Comparison of ENCODE assay signal across 8 mouse cellular contexts in genomic region chr15:98933004-98933671, GRCm38 (mm10). TPM values are rescaled to one million over a fixed set of nuclear protein-coding genes. Genes with fewer than 3 reads are reported as not detected.
DNase-seq lines count a peak whose midpoint lies in the region; ATAC-seq and TF ChIP-seq lines count a peak whose summit lies in the region.
"Not testable (repeated sequence)": the region's sequence is repeated elsewhere in the genome, so short reads cannot be mapped to it uniquely, and the experiment has no call there.

No protein-coding gene starts in this region.

- peak overlapping the region; percentile 90 for H3K9ac ChIP-seq in embryonic facial prominence, embryonic 15.5 days
- peak overlapping the region; percentile 97 for H3K9ac ChIP-seq in heart, embryonic 12.5 days
- H3K9ac ChIP-seq in intestine, embryonic 15.5 days: peak overlapping the region; percentile 88
- peak overlapping the region; percentile 96 for H3K9ac ChIP-seq in liver, embryonic 11.5 days (ENCODE audit: low read depth, low read length)
- H3K9ac ChIP-seq in midbrain, embryonic 14.5 days (replicated peaks; ENCODE audit: low read length): peak overlapping the region; percentile 84
- H3K9ac ChIP-seq in stomach, postnatal 0 days (ENCODE audit: low read length): peak overlapping the region; percentile 66

- not testable (repeated sequence) for H3K9me3 ChIP-seq in embryonic facial prominence, embryonic 15.5 days (replicated peaks); heart, embryonic 12.5 days (replicated peaks); intestine, embryonic 15.5 days; liver, embryonic 11.5 days (ENCODE audit: control insufficient read depth, low read length); midbrain, embryonic 14.5 days (ENCODE audit: control insufficient read depth, low read length); stomach, postnatal 0 days (ENCODE audit: control insufficient read depth, low read length)

- H3K4me3 ChIP-seq in embryonic facial prominence, embryonic 15.5 days (replicated peaks): peak overlapping the region; percentile 84
- H3K4me3 ChIP-seq in heart, embryonic 12.5 days: peak overlapping the region; percentile 84
- peak overlapping the region; percentile 78 for H3K4me3 ChIP-seq in intestine, embryonic 15.5 days (replicated peaks)
- H3K4me3 ChIP-seq in liver, embryonic 11.5 days (ENCODE audit: low read depth, low read length): peak overlapping the region; percentile 84
- peak overlapping the region; percentile 73 for H3K4me3 ChIP-seq in midbrain, embryonic 14.5 days (replicated peaks; ENCODE audit: low read depth, low read length)
- H3K4me3 ChIP-seq in stomach, postnatal 0 days (ENCODE audit: low read depth, low read length): peak overlapping the region; percentile 71

- not testable (repeated sequence) for TF ChIP-seq EP300 in stomach, postnatal 0 days (optimal IDR thresholded peaks at IDR 0.05)

- H3K27me3 ChIP-seq in embryonic facial prominence, embryonic 15.5 days; heart, embryonic 12.5 days (replicated peaks); intestine, embryonic 15.5 days (replicated peaks); liver, embryonic 11.5 days (replicated peaks; ENCODE audit: control insufficient read depth, insufficient read depth, low read length); midbrain, embryonic 14.5 days (ENCODE audit: control insufficient read depth, insufficient read depth, low read length); stomach, postnatal 0 days (ENCODE audit: control insufficient read depth, insufficient read depth, low read length): not testable (repeated sequence)

- peaks cover 14% of the 10 kb centered on the region; the same call in 1 of the 2 replicates for H3K36me3 ChIP-seq in embryonic facial prominence, embryonic 15.5 days
- peaks cover 15% of the 10 kb centered on the region for H3K36me3 ChIP-seq in heart, embryonic 12.5 days
- H3K36me3 ChIP-seq in intestine, embryonic 15.5 days; liver, embryonic 11.5 days (ENCODE audit: control insufficient read depth, insufficient read depth, low read length); stomach, postnatal 0 days (ENCODE audit: control insufficient read depth, insufficient read depth, low read length): not testable (repeated sequence)
- peaks cover 18% of the 10 kb centered on the region for H3K36me3 ChIP-seq in midbrain, embryonic 14.5 days (ENCODE audit: control insufficient read depth, insufficient read depth, low read length)

- peak overlapping the region; percentile 100 for H3K27ac ChIP-seq in embryonic facial prominence, embryonic 15.5 days (replicated peaks)
- peak overlapping the region; percentile 99 for H3K27ac ChIP-seq in heart, embryonic 12.5 days (ENCODE audit: poor library complexity, severe bottlenecking)
- H3K27ac ChIP-seq in intestine, embryonic 15.5 days: peak overlapping the region; percentile 99
- peak overlapping the region; percentile 99 for H3K27ac ChIP-seq in liver, embryonic 11.5 days (ENCODE audit: low read depth, low read length)
- H3K27ac ChIP-seq in midbrain, embryonic 14.5 days (replicated peaks; ENCODE audit: low read depth, low read length): peak overlapping the region; percentile 98
- peak overlapping the region; percentile 53 for H3K27ac ChIP-seq in stomach, postnatal 0 days (replicated peaks)

- TF ChIP-seq CTCF in stomach, postnatal 0 days (IDR thresholded peaks at IDR 0.05; ENCODE audit: low read depth): not testable (repeated sequence)

- H3K4me1 ChIP-seq in embryonic facial prominence, embryonic 15.5 days: peaks cover 27% of the 10 kb centered on the region
- peaks cover 19% of the 10 kb centered on the region; the same call in 1 of the 2 replicates for H3K4me1 ChIP-seq in heart, embryonic 12.5 days (replicated peaks)
- H3K4me1 ChIP-seq in intestine, embryonic 15.5 days (replicated peaks): peaks cover 11% of the 10 kb centered on the region
- H3K4me1 ChIP-seq in liver, embryonic 11.5 days (replicated peaks; ENCODE audit: control insufficient read depth, insufficient read depth, low read length): peaks cover 17% of the 10 kb centered on the region
- peaks cover 16% of the 10 kb centered on the region for H3K4me1 ChIP-seq in midbrain, embryonic 14.5 days (ENCODE audit: control insufficient read depth, insufficient read depth, low read length)
- H3K4me1 ChIP-seq in stomach, postnatal 0 days (replicated peaks; ENCODE audit: control insufficient read depth, insufficient read depth): not testable (repeated sequence)

- ATAC-seq in embryonic facial prominence, embryonic 15.5 days (ENCODE audit: insufficient number of reproducible peaks, low FRiP score, low TSS enrichment, low read depth); heart, embryonic 12.5 days (ENCODE audit: insufficient number of reproducible peaks, low FRiP score); liver, embryonic 11.5 days (replicated peaks; ENCODE audit: low FRiP score); midbrain, embryonic 14.5 days (ENCODE audit: low FRiP score, low TSS enrichment); stomach, postnatal 0 days (ENCODE audit: low FRiP score, low TSS enrichment): not testable (repeated sequence)
- 0 out of 2 replicates have a peak, but pooled peaks have one; percentile 15 for ATAC-seq in intestine, embryonic 15.5 days

- 6% methylated on average over 8 of the region's 9 CpGs for WGBS in embryonic facial prominence, embryonic 15.5 days
- 7% methylated on average over 8 of the region's 9 CpGs for WGBS in heart, embryonic 12.5 days
- WGBS in intestine, embryonic 15.5 days: 3% methylated on average over 8 of the region's 9 CpGs
- WGBS in liver, embryonic 11.5 days: 17% methylated on average over 8 of the region's 9 CpGs
- 7% methylated on average over 8 of the region's 9 CpGs for WGBS in midbrain, embryonic 14.5 days
- WGBS in stomach, postnatal 0 days: under 1% methylated on average over 8 of the region's 9 CpGs

- peak; percentile 41 for DNase-seq in ES-CJ7 (ENCODE audit: low read depth, low spot score)
- DNase-seq in cerebellum, adult 18-20 months: peak; percentile 43 to 57
- not testable (repeated sequence) for DNase-seq in liver, embryonic 11.5 days (ENCODE audit: low spot score); midbrain, embryonic 14.5 days; stomach, postnatal 0 days (ENCODE audit: low spot score)

- H3K4me2 ChIP-seq in embryonic facial prominence, embryonic 15.5 days (replicated peaks): peak overlapping the region; percentile 90
- H3K4me2 ChIP-seq in heart, embryonic 12.5 days: peak overlapping the region; percentile 84
- peak overlapping the region; percentile 90 for H3K4me2 ChIP-seq in intestine, embryonic 15.5 days (replicated peaks)
- H3K4me2 ChIP-seq in liver, embryonic 11.5 days: peak overlapping the region; percentile 99
- H3K4me2 ChIP-seq in midbrain, embryonic 14.5 days (ENCODE audit: low read length): peak overlapping the region; percentile 86
- peak overlapping the region; percentile 79 for H3K4me2 ChIP-seq in stomach, postnatal 0 days (replicated peaks; ENCODE audit: low read depth)

RNA-seq across cellular contexts. Expression of gene Tuba1b, which starts 1.2 kb away (rescaled TPM):
- 1,427 and 1,514 TPM in 2 replicates for polyA plus RNA-seq in embryonic facial prominence, embryonic 15.5 days (2015; fragmentation: Nextera tagmentation; extraction: Ambion mirVana)
- polyA plus RNA-seq in heart, embryonic 12.5 days (2016; fragmentation: Nextera tagmentation; extraction: Ambion mirVana): 1,481 and 1,517 TPM in 2 replicates
- polyA plus RNA-seq in intestine, embryonic 15.5 days (2015; fragmentation: Nextera tagmentation; extraction: Ambion mirVana): 1,296 and 1,330 TPM in 2 replicates
- polyA plus RNA-seq in liver, embryonic 11.5 days (2014; fragmentation: Nextera tagmentation; extraction: Ambion mirVana): 1,854 and 2,015 TPM in 2 replicates
- polyA plus RNA-seq in midbrain, embryonic 14.5 days (2014; fragmentation: Nextera tagmentation; extraction: Ambion mirVana): 1,095 and 1,120 TPM in 2 replicates
- 470 and 552 TPM in 2 replicates for polyA plus RNA-seq in stomach, postnatal 0 days (2015; fragmentation: Nextera tagmentation; extraction: Ambion mirVana)

RNA-seq across cellular contexts. Expression of gene Lmbr1l, which starts 15.1 kb away (rescaled TPM):
- 21.7 and 22.0 TPM in 2 replicates for polyA plus RNA-seq in embryonic facial prominence, embryonic 15.5 days (2015; fragmentation: Nextera tagmentation; extraction: Ambion mirVana)
- 16.9 and 17.2 TPM in 2 replicates for polyA plus RNA-seq in heart, embryonic 12.5 days (2016; fragmentation: Nextera tagmentation; extraction: Ambion mirVana)
- 18.6 and 19.0 TPM in 2 replicates for polyA plus RNA-seq in intestine, embryonic 15.5 days (2015; fragmentation: Nextera tagmentation; extraction: Ambion mirVana)
- polyA plus RNA-seq in liver, embryonic 11.5 days (2014; fragmentation: Nextera tagmentation; extraction: Ambion mirVana): 1.6 and 2.8 TPM in 2 replicates
- 11.2 and 19.4 TPM in 2 replicates for polyA plus RNA-seq in midbrain, embryonic 14.5 days (2014; fragmentation: Nextera tagmentation; extraction: Ambion mirVana)
- 7.7 and 9.4 TPM in 2 replicates for polyA plus RNA-seq in stomach, postnatal 0 days (2015; fragmentation: Nextera tagmentation; extraction: Ambion mirVana)

RNA-seq across cellular contexts. Expression of gene Gm49450, which starts 20.2 kb away (rescaled TPM):
- not detected in 2 replicates for polyA plus RNA-seq in embryonic facial prominence, embryonic 15.5 days (2015; fragmentation: Nextera tagmentation; extraction: Ambion mirVana)
- polyA plus RNA-seq in heart, embryonic 12.5 days (2016; fragmentation: Nextera tagmentation; extraction: Ambion mirVana): not detected in 2 replicates
- polyA plus RNA-seq in intestine, embryonic 15.5 days (2015; fragmentation: Nextera tagmentation; extraction: Ambion mirVana): not detected in 2 replicates
- polyA plus RNA-seq in liver, embryonic 11.5 days (2014; fragmentation: Nextera tagmentation; extraction: Ambion mirVana): not detected in 2 replicates
- not detected in 2 replicates for polyA plus RNA-seq in midbrain, embryonic 14.5 days (2014; fragmentation: Nextera tagmentation; extraction: Ambion mirVana)
- not detected in 2 replicates for polyA plus RNA-seq in stomach, postnatal 0 days (2015; fragmentation: Nextera tagmentation; extraction: Ambion mirVana)

RNA-seq across cellular contexts. Expression of gene Tuba1a, which starts 20.4 kb away (rescaled TPM):
- polyA plus RNA-seq in embryonic facial prominence, embryonic 15.5 days (2015; fragmentation: Nextera tagmentation; extraction: Ambion mirVana): 1,473 and 1,543 TPM in 2 replicates
- polyA plus RNA-seq in heart, embryonic 12.5 days (2016; fragmentation: Nextera tagmentation; extraction: Ambion mirVana): 1,110 and 1,118 TPM in 2 replicates
- polyA plus RNA-seq in intestine, embryonic 15.5 days (2015; fragmentation: Nextera tagmentation; extraction: Ambion mirVana): 981 and 999 TPM in 2 replicates
- polyA plus RNA-seq in liver, embryonic 11.5 days (2014; fragmentation: Nextera tagmentation; extraction: Ambion mirVana): 419 and 432 TPM in 2 replicates
- 17,220 and 18,751 TPM in 2 replicates for polyA plus RNA-seq in midbrain, embryonic 14.5 days (2014; fragmentation: Nextera tagmentation; extraction: Ambion mirVana)
- polyA plus RNA-seq in stomach, postnatal 0 days (2015; fragmentation: Nextera tagmentation; extraction: Ambion mirVana): 537 and 602 TPM in 2 replicates

RNA-seq across cellular contexts. Expression of gene Dhh, which starts 34.8 kb away (rescaled TPM):
- 1.7 and 2.4 TPM in 2 replicates for polyA plus RNA-seq in embryonic facial prominence, embryonic 15.5 days (2015; fragmentation: Nextera tagmentation; extraction: Ambion mirVana)
- polyA plus RNA-seq in heart, embryonic 12.5 days (2016; fragmentation: Nextera tagmentation; extraction: Ambion mirVana): 4.5 and 4.6 TPM in 2 replicates
- polyA plus RNA-seq in intestine, embryonic 15.5 days (2015; fragmentation: Nextera tagmentation; extraction: Ambion mirVana): 0.96 and 1.1 TPM in 2 replicates
- polyA plus RNA-seq in liver, embryonic 11.5 days (2014; fragmentation: Nextera tagmentation; extraction: Ambion mirVana): 0.37 and 0.45 TPM in 2 replicates
- 0.36 and 0.57 TPM in 2 replicates for polyA plus RNA-seq in midbrain, embryonic 14.5 days (2014; fragmentation: Nextera tagmentation; extraction: Ambion mirVana)
- 0.89 and 1.1 TPM in 2 replicates for polyA plus RNA-seq in stomach, postnatal 0 days (2015; fragmentation: Nextera tagmentation; extraction: Ambion mirVana)
